Mouse (Mus musculus) liver, embryonic 14.5 days (tissue): ENCODE results near the gene Hmgb1. TPM values are rescaled to one million over a fixed set of nuclear protein-coding genes. Genes with fewer than 3 reads are reported as not detected.

Experiments
- ATAC-seq: fragments of 200-750 bp; cut with Nextera tagmentation; 2 replicates; pipeline ENCODE4 v1.8.0; 2017; ENCODE audit warnings: moderate number of reproducible peaks, mild to moderate bottlenecking, moderate library complexity; ENCODE audit not compliant: insufficient read depth
- DNase-seq, 3 experiments: peaks; one replicate each; pipeline ENCODE4 v3.0.0-alpha.2; 2012 to 2013; ENCODE audit warnings: low read depth in 3 of 3, low spot score in 3 of 3
- H3K27ac ChIP-seq: fragments of 300-500 bp; sonication (generic); 2 replicates; pipeline ENCODE4 v1.5.1; 2014; ENCODE audit warnings: moderate library complexity, mild to moderate bottlenecking, control low read depth, inconsistent platforms
- H3K27me3 ChIP-seq: fragments of 300-500 bp; sonication (generic); 2 replicates; pipeline ENCODE4 v1.6.1; 2014; ENCODE audit warnings: mild to moderate bottlenecking, low read length, moderate library complexity; ENCODE audit not compliant: control insufficient read depth, insufficient read depth
- H3K36me3 ChIP-seq: fragments of 300-500 bp; sonication (generic); replicated peaks from 2 replicates; pipeline ENCODE4 v1.6.1; 2014; ENCODE audit warnings: low read depth; ENCODE audit not compliant: control insufficient read depth, insufficient read depth
- H3K4me1 ChIP-seq, 2 experiments: fragments of 200-500 bp in 1 of 2; fragments of 300-500 bp in 1 of 2; sonication (generic) in 1 of 2; replicated peaks; 2 replicates each; pipeline ENCODE4 v1.6.1; 2012 to 2014; ENCODE audit warnings: antibody characterized with exemption in 1 of 2, inconsistent platforms in 1 of 2, low read length in 1 of 2; ENCODE audit not compliant: control insufficient read depth in 2 of 2, insufficient read depth in 2 of 2
- H3K4me2 ChIP-seq: fragments of 300-500 bp; sonication (generic); 2 replicates; pipeline ENCODE4 v1.6.1; 2014; ENCODE audit warnings: low read depth, mild to moderate bottlenecking, control low read depth, moderate library complexity
- H3K4me3 ChIP-seq, 2 experiments: fragments of 200-500 bp in 1 of 2; fragments of 300-500 bp in 1 of 2; sonication (generic) in 1 of 2; 2 replicates each; pipeline ENCODE4 v1.5.1; 2012 to 2014; ENCODE audit warnings: low read depth in 2 of 2, low read length in 2 of 2, mild to moderate bottlenecking in 2 of 2, control low read depth in 1 of 2, inconsistent platforms in 1 of 2, moderate library complexity in 1 of 2; ENCODE audit not compliant: insufficient read depth in 1 of 2
- H3K9ac ChIP-seq: fragments of 300-500 bp; sonication (generic); replicated peaks from 2 replicates; pipeline ENCODE4 v1.6.1; 2014; ENCODE audit warnings: mild to moderate bottlenecking, control low read depth, moderate library complexity
- H3K9me3 ChIP-seq: fragments of 300-500 bp; sonication (generic); 2 replicates; pipeline ENCODE4 v1.6.1; 2016; ENCODE audit warnings: low read length, mixed read lengths; ENCODE audit not compliant: control insufficient read depth
- CTCF ChIP-seq: IDR thresholded peaks from 2 replicates; pipeline ENCODE4 v1.5.1; 2016; ENCODE audit warnings: antibody characterized with exemption, low read depth, control low read depth
- EP300 ChIP-seq: IDR thresholded peaks from 2 replicates; pipeline ENCODE4 v1.6.1; 2016; ENCODE audit warnings: antibody characterized with exemption, low read depth
- WGBS: fragments of 180-500 bp; shearing (Covaris S2); extraction: QIAGEN DNeasy Blood & Tissue Kit; methylation state at CpG from one replicate; pipeline ENCODE4 v1.1.7; 2014; ENCODE audit not compliant: insufficient replicate concordance; 5-methylcytosine and 5-hydroxymethylcytosine counted together
- polyA plus RNA-seq, 2 experiments: library from polyadenylated mRNA; depleted of rRNA in 1 of 2; stranded (reverse) in 1 of 2; unstranded in 1 of 2; fragments of >200 nt; fragmentation: Nextera tagmentation in 1 of 2; extraction: Ambion mirVana in 1 of 2; gene quantifications; 2 replicates each; pipeline versions ENCODE4 v1.2.1 to v1.2.3; 2012 to 2014

Hmgb1 gene
- polyA plus RNA-seq, 2 experiments: 176 to 555 TPM

- no peak for TF ChIP-seq CTCF
- no peak for TF ChIP-seq EP300
- no peaks in the 10 kb centered on the region for H3K9me3 ChIP-seq
- no peak overlapping the region for H3K9ac ChIP-seq
- no peak overlapping the region for H3K27ac ChIP-seq
- ATAC-seq (no peak), DNase-seq (no peak)
- no peak overlapping the region for H3K4me2 ChIP-seq
- no peaks in the 10 kb centered on the region for H3K27me3 ChIP-seq
- 42% methylated on average over 6 of the region's 6 CpGs for WGBS
- H3K4me3 ChIP-seq: no peak overlapping the region
- H3K36me3 ChIP-seq: no peaks in the 10 kb centered on the region
- H3K4me1 ChIP-seq: peaks cover 16 to 18% of the 10 kb centered on the region in 2 experiments
These were observed 95.4 kb downstream of the Hmgb1 start for GRCm38 (mm10) chr5:149088891-149089290.

GRCm38 (mm10) chr5:149088149-149088548 is 96.1 kb downstream of the Hmgb1 start:
- ATAC-seq (no peak), DNase-seq (no peak)
- Histone ChIP-seq H3K4me1 (peaks cover 16 to 18% of the 10 kb centered on the region in 2 experiments), H3K27me3 (no peaks in the 10 kb centered on the region), H3K9ac (no peak overlapping the region), H3K9me3 (no peaks in the 10 kb centered on the region), H3K27ac (no peak overlapping the region), H3K4me2 (no peak overlapping the region), H3K36me3 (no peaks in the 10 kb centered on the region), H3K4me3 (no peak overlapping the region)
- WGBS: 67% methylated on average over 3 of the region's 3 CpGs
- TF ChIP-seq EP300: no peak
- peak; percentile 41 for TF ChIP-seq CTCF

- Histone ChIP-seq H3K4me3 (no peak overlapping the region), H3K4me1 (peaks cover 16 to 18% of the 10 kb centered on the region in 2 experiments), H3K36me3 (no peaks in the 10 kb centered on the region), H3K9me3 (no peaks in the 10 kb centered on the region), H3K9ac (no peak overlapping the region; the same call in 1 of the 2 replicates), H3K27me3 (no peaks in the 10 kb centered on the region), H3K27ac (no peak overlapping the region), H3K4me2 (peak overlapping the region; percentile 43)
- 27% methylated on average over 10 of the region's 10 CpGs for WGBS
- ATAC-seq (peak; percentile 95), DNase-seq (peak; percentile 60 to 61 (median 60))
- no peak for TF ChIP-seq CTCF
- TF ChIP-seq EP300: peak; percentile 65
These were observed 97.7 kb downstream of the Hmgb1 start for GRCm38 (mm10) chr5:149086382-149087244.

GRCm38 (mm10) chr5:149080466-149080865 is 103.8 kb downstream of the Hmgb1 start:
- DNase-seq (no peak), ATAC-seq (no peak)
- Histone ChIP-seq H3K4me3 (no peak overlapping the region), H3K27ac (no peak overlapping the region), H3K36me3 (no peaks in the 10 kb centered on the region), H3K9me3 (no peaks in the 10 kb centered on the region), H3K27me3 (no peaks in the 10 kb centered on the region), H3K4me1 (peaks cover 0 to 6% of the 10 kb centered on the region in 2 experiments; a peak in 2 of 4 replicates), H3K9ac (no peak overlapping the region), H3K4me2 (no peak overlapping the region)
- TF ChIP-seq EP300 (no peak), CTCF (no peak)
- WGBS: 72% methylated on average over 8 of the region's 8 CpGs

- ATAC-seq (no peak), DNase-seq (no peak)
- H3K9me3 ChIP-seq: no peaks in the 10 kb centered on the region
- no peak overlapping the region for H3K9ac ChIP-seq
- H3K27me3 ChIP-seq: no peaks in the 10 kb centered on the region
- no peak overlapping the region for H3K4me2 ChIP-seq
- H3K36me3 ChIP-seq: no peaks in the 10 kb centered on the region
- H3K4me1 ChIP-seq: peaks cover 0 to 6% of the 10 kb centered on the region in 2 experiments; a peak in 1 of 4 replicates
- WGBS: 26% methylated on average over 7 of the region's 7 CpGs
- H3K4me3 ChIP-seq: no peak overlapping the region
- H3K27ac ChIP-seq: no peak overlapping the region
- TF ChIP-seq EP300 (no peak), CTCF (no peak)
These were observed 104.5 kb downstream of the Hmgb1 start for GRCm38 (mm10) chr5:149079758-149080150.
